1 mouse cellular context compared by ENCODE assay signal in the genomic region with DNA sequence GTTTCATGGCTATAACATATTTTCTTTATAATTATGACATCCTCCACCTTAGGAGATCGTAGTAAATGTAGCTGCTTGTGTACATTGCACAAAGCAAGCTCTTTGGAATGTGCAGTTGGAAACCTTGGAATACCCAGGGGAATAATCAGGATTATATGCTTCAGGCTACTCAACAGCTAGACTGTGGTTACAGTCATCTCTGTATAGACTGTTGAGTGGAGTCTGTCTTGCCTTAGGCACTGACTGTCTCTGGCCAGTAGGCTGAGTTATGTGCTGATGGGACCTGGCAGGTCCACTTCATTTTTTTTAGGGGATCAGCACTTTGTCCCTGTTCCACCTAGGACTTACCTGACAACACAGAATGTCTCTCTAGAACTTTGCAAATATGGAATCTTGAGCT.
TF ChIP-seq lines count a peak whose summit lies in the region.

No protein-coding gene starts in this region.

TF ChIP-seq in MEL, 35 proteins besides CTCF, POLR2A, EP300 and RAD21 (continued from another document):
- no peak for TF ChIP-seq NELFE (IDR thresholded peaks at IDR 0.05; ENCODE audit: low read depth, low read length)
- no peak for TF ChIP-seq ZC3H11A (IDR thresholded peaks at IDR 0.05; ENCODE audit: low read depth, low read length)
- TF ChIP-seq POLR2AphosphoS2 (IDR thresholded peaks at IDR 0.05; ENCODE audit: low read length), result no peak
